Mouse (Mus musculus) ES-E14 (cell line): ENCODE data around the gene Rnf167. TPM values are rescaled to one million over a fixed set of nuclear protein-coding genes. Genes with fewer than 3 reads are reported as not detected.

Experiments used
- DNase-seq: peaks from one replicate; pipeline ENCODE4 v3.0.0-alpha.2; 2013; ENCODE audit warnings: low read depth, low spot score
- H3K27ac ChIP-seq: 2 replicates; pipeline ENCODE4 v1.5.1; 2012; ENCODE audit warnings: low read depth, mild to moderate bottlenecking, low read length, moderate library complexity, mixed read lengths; ENCODE audit not compliant: poor library complexity, insufficient read depth, severe bottlenecking
- H3K36me3 ChIP-seq: 2 replicates; pipeline ENCODE4 v1.6.1; 2012; ENCODE audit warnings: mild to moderate bottlenecking, low read length, moderate library complexity, mixed read lengths; ENCODE audit not compliant: control insufficient read depth, poor library complexity, insufficient read depth, severe bottlenecking
- H3K4me1 ChIP-seq, 2 experiments: fragments of 150-350 bp in 1 of 2; sonication (generic) in 1 of 2; 2 replicates each; pipeline ENCODE4 v1.6.1; 2012; ENCODE audit warnings: low read length in 2 of 2, mild to moderate bottlenecking in 1 of 2, mixed read lengths in 1 of 2; ENCODE audit not compliant: control insufficient read depth in 2 of 2, insufficient read depth in 2 of 2, poor library complexity in 1 of 2
- H3K4me3 ChIP-seq, 2 experiments: fragments of 150-350 bp in 1 of 2; sonication (generic) in 1 of 2; 2 replicates each; pipeline ENCODE4 v1.5.1; 2012; ENCODE audit warnings: low read length in 2 of 2, low read depth in 1 of 2, mild to moderate bottlenecking in 1 of 2, mixed read lengths in 1 of 2; ENCODE audit not compliant: insufficient read depth in 1 of 2, poor library complexity in 1 of 2, severe bottlenecking in 1 of 2
- H3K9ac ChIP-seq: 2 replicates; pipeline ENCODE4 v1.6.1; 2012; ENCODE audit warnings: low read depth, mild to moderate bottlenecking, low read length, mixed read lengths; ENCODE audit not compliant: poor library complexity, insufficient read depth, severe bottlenecking
- H3K9me3 ChIP-seq: fragments of 150-350 bp; sonication (generic); 2 replicates; pipeline ENCODE4 v1.6.1; 2012; ENCODE audit warnings: low read depth, mild to moderate bottlenecking, low read length; ENCODE audit not compliant: control insufficient read depth, insufficient read depth
- CHD2 ChIP-seq: IDR thresholded peaks from 2 replicates; pipeline ENCODE4 v1.6.1; 2014; ENCODE audit warnings: mild to moderate bottlenecking, low read depth, low read length, inconsistent platforms
- HCFC1 ChIP-seq: IDR thresholded peaks from 2 replicates; pipeline ENCODE4 v1.6.1; 2012; ENCODE audit warnings: low read length, inconsistent platforms, borderline replicate concordance; ENCODE audit not compliant: insufficient read depth
- MAFK ChIP-seq: IDR thresholded peaks from 2 replicates; pipeline ENCODE4 v1.6.1; 2014; ENCODE audit warnings: mild to moderate bottlenecking, low read depth, low read length, inconsistent platforms; ENCODE audit not compliant: insufficient read depth
- ZC3H11A ChIP-seq: IDR thresholded peaks from 2 replicates; pipeline ENCODE4 v1.6.1; 2012; ENCODE audit warnings: low read depth, mild to moderate bottlenecking, inconsistent platforms, low read length, borderline replicate concordance
- ZNF384 ChIP-seq: IDR thresholded peaks from 2 replicates; pipeline ENCODE4 v1.6.1; 2012; ENCODE audit warnings: low read depth, low read length, inconsistent platforms
- in situ Hi-C, 2 experiments: fragments of 600-800 bp; cut with MboI; formaldehyde crosslinking; loops; one replicate each; pipeline ENCODE4 v1.15.1; 2025; ENCODE audit warnings: low sequenced_read_pairs in 2 of 2, inconsistent platforms in 1 of 2; ENCODE audit not compliant: unreplicated experiment in 2 of 2
- total RNA-seq: library from RNA; depleted of rRNA; stranded (reverse); fragments of 300-350 nt; gene quantifications from 2 replicates; pipeline ENCODE4 v1.2.3, GENCODE M21; 2012; rRNA removed

The Rnf167 gene
- 113 and 157 TPM in 2 replicates for total RNA-seq

GRCm38 (mm10) chr11:70646691-70647650 lies at the start of gene Rnf167, which contains the start of gene Slc25a11:
Rnf167 (plus strand) TSS chr11:70647235.
Slc25a11 (minus strand) TSS chr11:70647479.
- peaks cover 45% of the 10 kb centered on the region for H3K36me3 ChIP-seq

GRCm38 (mm10) chr11:70597301-70597700 lies 49.7 kb upstream of the Rnf167 start:
- Histone ChIP-seq H3K27ac (no peak overlapping the region), H3K36me3 (peaks cover 13% of the 10 kb centered on the region; the same call in 1 of the 2 replicates), H3K9ac (no peak overlapping the region), H3K9me3 (no peaks in the 10 kb centered on the region), H3K4me3 (no peak overlapping the region), H3K4me1 (peaks cover 0 to 2% of the 10 kb centered on the region in 2 experiments; a peak in 1 of 4 replicates)
- TF ChIP-seq CHD2, result no peak
- TF ChIP-seq ZNF384, result no peak
- DNase-seq, result no peak
- in situ Hi-C loops, result no loop called here

More at GRCm38 (mm10) chr11:70646691-70647650, at the start of gene Rnf167, which contains the start of gene Slc25a11:
- peaks cover 0 to 10% of the 10 kb centered on the region in 2 experiments; a peak in 2 of 4 replicates for H3K4me1 ChIP-seq
- H3K9ac ChIP-seq, result peak within 1 kb of the TSS; percentile 95
- H3K4me3 ChIP-seq, result peak within 1 kb of the TSS; percentile 78 to 85
- no peak for TF ChIP-seq MAFK
- peak; percentile 99 for TF ChIP-seq ZNF384
- no peak for TF ChIP-seq ZC3H11A
- peak; percentile 59; the same call in 1 of the 2 replicates for TF ChIP-seq HCFC1
- peak; percentile 98 for TF ChIP-seq CHD2
- H3K9me3 ChIP-seq, result no peaks in the 10 kb centered on the region
- DNase-seq, result peak; percentile 100
- H3K27ac ChIP-seq, result peak within 1 kb of the TSS; percentile 96
- in situ Hi-C loops, result no loop called here

GRCm38 (mm10) chr11:70598451-70598953 lies 48.5 kb upstream of the Rnf167 start:
- TF ChIP-seq HCFC1 (no peak), MAFK (no peak), CHD2 (no peak), ZNF384 (no peak), ZC3H11A (no peak)
- in situ Hi-C loops, result no loop called here
- peaks cover 0 to 2% of the 10 kb centered on the region in 2 experiments; a peak in 1 of 4 replicates for H3K4me1 ChIP-seq
- H3K4me3 ChIP-seq, result no peak overlapping the region
- no peak overlapping the region for H3K27ac ChIP-seq
- H3K36me3 ChIP-seq, result peaks cover 13% of the 10 kb centered on the region; the same call in 1 of the 2 replicates
- no peaks in the 10 kb centered on the region for H3K9me3 ChIP-seq
- no peak overlapping the region for H3K9ac ChIP-seq
- no peak for DNase-seq

- no peak overlapping the region for H3K9ac ChIP-seq
- TF ChIP-seq CHD2 (no peak), ZC3H11A (peak; percentile 66; the same call in 1 of the 2 replicates)
- no peaks in the 10 kb centered on the region for H3K9me3 ChIP-seq
- in situ Hi-C loops, result no loop called here
- peak; percentile 54 for DNase-seq
- peaks cover 46% of the 10 kb centered on the region for H3K36me3 ChIP-seq
- H3K27ac ChIP-seq, result no peak overlapping the region
- peaks cover 0 to 4% of the 10 kb centered on the region in 2 experiments; a peak in 1 of 4 replicates for H3K4me1 ChIP-seq
- no peak overlapping the region for H3K4me3 ChIP-seq
These were observed 41.9 kb upstream of the Rnf167 start for GRCm38 (mm10) chr11:70605024-70605566.
